Mouse (Mus musculus) kidney, postnatal 25 days (tissue): ENCODE data around the gene Vmn1r76.

Experiments used
- DNase-seq, 2 experiments: peaks; one replicate each; pipeline ENCODE4 v3.0.0; 2021; ENCODE audit warnings: mixed read lengths in 2 of 2

Vmn1r76 gene

DNA sequence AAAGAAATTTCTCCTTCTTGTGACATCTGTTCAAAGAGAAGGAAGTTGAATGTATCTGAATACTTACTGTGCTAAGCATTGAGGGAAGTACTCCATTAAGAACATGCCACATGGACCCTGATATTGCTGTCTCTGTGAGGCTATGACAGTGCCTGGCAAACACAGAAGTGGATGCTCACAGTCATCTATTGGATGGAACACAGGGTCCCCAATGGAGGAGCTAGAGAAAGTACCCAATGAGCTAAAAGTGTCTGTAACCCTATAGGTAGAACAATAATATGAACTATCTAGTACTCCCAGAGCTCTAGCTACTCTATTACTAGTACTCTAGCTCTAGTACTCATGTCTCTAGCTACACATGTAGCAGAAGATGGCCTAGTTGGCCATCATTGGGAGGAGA is at the start of gene Vmn1r76:
Gene Vmn1r76, minus strand, starts transcription at position 101 of the 400 bp plus-strand sequence.
- DNase-seq = no peak

DNA sequence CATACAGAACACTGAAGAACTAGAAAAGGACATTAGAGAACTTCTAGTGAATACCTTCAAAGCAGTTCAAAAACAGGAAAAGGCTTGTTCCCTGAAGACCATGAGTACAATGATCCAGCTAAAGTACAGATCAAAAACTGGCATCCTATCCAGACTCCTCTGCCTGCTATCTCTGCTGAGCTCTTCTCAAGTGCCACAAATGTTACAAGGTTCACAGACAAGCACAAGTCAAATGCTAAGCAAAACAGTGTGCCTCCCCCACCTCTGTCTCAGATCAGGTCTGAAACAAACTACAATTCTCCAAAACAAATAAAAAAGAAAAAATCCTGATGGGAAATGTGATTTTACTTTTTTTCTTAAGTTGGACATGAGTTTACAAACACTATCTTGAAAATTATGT is 34.6 kb upstream of the Vmn1r76 start:
- DNase-seq = no peak

DNA sequence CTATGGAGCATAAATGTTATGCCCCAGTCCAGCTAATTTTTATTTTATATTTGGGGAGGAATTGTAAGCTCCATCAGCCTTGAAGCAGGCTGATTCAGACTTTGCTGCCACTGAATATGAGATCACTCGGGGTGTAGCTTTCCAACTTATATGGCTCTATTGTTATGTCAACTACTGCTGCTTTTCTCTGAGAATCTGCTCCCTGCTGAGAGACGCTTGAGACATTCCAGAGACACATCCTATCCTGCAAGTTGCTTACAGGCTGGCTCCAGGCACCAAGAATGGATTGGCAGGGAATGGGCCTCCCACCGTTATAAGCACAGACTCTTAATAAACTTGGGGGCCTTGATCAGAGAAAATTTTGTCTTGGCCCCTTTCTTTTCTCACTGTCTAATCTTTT is 10.0 kb upstream of the Vmn1r76 start:
- no peak for DNase-seq

DNA sequence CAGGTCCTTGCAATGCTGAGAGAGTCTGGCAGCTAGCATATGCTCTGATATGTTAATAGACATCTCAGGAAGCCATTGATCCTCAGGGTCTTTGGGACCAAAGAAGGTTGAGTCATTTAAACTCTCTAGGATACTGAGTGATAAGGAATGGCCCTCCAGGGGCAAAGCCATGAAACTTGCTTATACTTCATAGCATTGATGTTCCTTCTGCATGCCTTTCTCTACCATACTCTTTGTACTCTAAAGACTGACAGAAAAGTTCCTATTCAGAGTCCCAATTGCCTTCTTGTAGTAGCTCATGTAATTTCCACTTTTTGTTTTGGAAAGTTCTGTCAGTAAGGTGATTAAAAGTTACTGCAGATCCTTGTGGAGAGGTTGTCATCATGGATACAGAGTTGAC is 63.7 kb downstream of the Vmn1r76 start, which contains the start of gene Vmn1r75:
Gene Vmn1r75, plus strand, starts transcription at position 301 of the 400 bp plus-strand sequence.
- DNase-seq = no peak
